Mouse (Mus musculus) neural tube, embryonic 14.5 days (tissue): ENCODE results near the gene Ccdc12. TPM values are rescaled to one million over a fixed set of nuclear protein-coding genes. Genes with fewer than 3 reads are reported as not detected.

Experiments
- ATAC-seq: fragments of 200-750 bp; cut with Nextera tagmentation; 2 replicates; pipeline ENCODE4 v1.8.0; 2017; ENCODE audit warnings: low read depth, mild to moderate bottlenecking, moderate TSS enrichment, moderate library complexity
- H3K27ac ChIP-seq: fragments of 300-500 bp; sonication (generic); 2 replicates; pipeline ENCODE4 v1.5.1; 2014; ENCODE audit warnings: low read depth, mild to moderate bottlenecking, control low read depth, low read length, moderate library complexity, mixed read lengths
- H3K27me3 ChIP-seq: fragments of 300-500 bp; sonication (generic); 2 replicates; pipeline ENCODE4 v1.6.1; 2014; ENCODE audit warnings: low read length; ENCODE audit not compliant: control insufficient read depth, insufficient read depth
- H3K36me3 ChIP-seq: fragments of 300-500 bp; sonication (generic); 2 replicates; pipeline ENCODE4 v1.6.1; 2014; ENCODE audit warnings: low read length, mixed read lengths; ENCODE audit not compliant: control insufficient read depth, insufficient read depth
- H3K4me1 ChIP-seq: fragments of 300-500 bp; sonication (generic); 2 replicates; pipeline ENCODE4 v1.6.1; 2014; ENCODE audit warnings: low read length; ENCODE audit not compliant: control insufficient read depth, insufficient read depth
- H3K4me2 ChIP-seq: fragments of 300-500 bp; sonication (generic); 2 replicates; pipeline ENCODE4 v1.6.1; 2014; ENCODE audit warnings: mild to moderate bottlenecking, low read depth, low read length, control low read depth
- H3K4me3 ChIP-seq: fragments of 300-500 bp; sonication (generic); 2 replicates; pipeline ENCODE4 v1.5.1; 2014; ENCODE audit warnings: low read depth, low read length, control low read depth, mixed read lengths
- H3K9ac ChIP-seq: fragments of 300-500 bp; sonication (generic); replicated peaks from 2 replicates; pipeline ENCODE4 v1.6.1; 2014; ENCODE audit warnings: low read depth, mild to moderate bottlenecking, control low read depth, low read length, mixed read lengths
- H3K9me3 ChIP-seq: fragments of 300-500 bp; sonication (generic); 2 replicates; pipeline ENCODE4 v1.6.1; 2016; ENCODE audit warnings: low read length; ENCODE audit not compliant: control insufficient read depth
- WGBS: fragments of 180-500 bp; shearing (Covaris S2); extraction: QIAGEN DNeasy Blood & Tissue Kit; methylation state at CpG from one replicate; pipeline ENCODE4 v1.1.7; 2014; 5-methylcytosine and 5-hydroxymethylcytosine counted together
- polyA plus RNA-seq: library from polyadenylated mRNA; unstranded; fragments of >200 nt; fragmentation: Nextera tagmentation; extraction: Ambion mirVana; gene quantifications from 2 replicates; pipeline ENCODE4 v1.2.1, GENCODE M21; 2014

The Ccdc12 gene
- polyA plus RNA-seq, 1 experiment from 2014 or later = 112 TPM

- Histone ChIP-seq H3K4me1 (no peaks in the 10 kb centered on the region), H3K27ac (no peak overlapping the region), H3K27me3 (no peaks in the 10 kb centered on the region), H3K36me3 (peaks cover 7% of the 10 kb centered on the region), H3K4me3 (no peak overlapping the region), H3K4me2 (no peak overlapping the region), H3K9ac (no peak overlapping the region), H3K9me3 (no peaks in the 10 kb centered on the region)
- WGBS = 89% methylated on average over 6 of the region's 6 CpGs
- no peak for ATAC-seq
These were observed 47.6 kb downstream of the Ccdc12 start for GRCm38 (mm10) chr9:110703951-110704350.

GRCm38 (mm10) chr9:110706784-110707183, 50.5 kb downstream of the Ccdc12 start:
- Histone ChIP-seq H3K27ac (no peak overlapping the region), H3K36me3 (peaks cover 7% of the 10 kb centered on the region), H3K27me3 (no peaks in the 10 kb centered on the region), H3K4me3 (no peak overlapping the region), H3K4me1 (no peaks in the 10 kb centered on the region), H3K9me3 (no peaks in the 10 kb centered on the region), H3K4me2 (no peak overlapping the region), H3K9ac (no peak overlapping the region)
- ATAC-seq = no peak
- WGBS = 89% methylated on average over 5 of the region's 5 CpGs

GRCm38 (mm10) chr9:110709640-110710258, 53.4 kb downstream of the Ccdc12 start:
- Histone ChIP-seq H3K36me3 (peaks cover 7% of the 10 kb centered on the region; the same call in 1 of the 2 replicates), H3K27me3 (no peaks in the 10 kb centered on the region), H3K9me3 (no peaks in the 10 kb centered on the region), H3K9ac (no peak overlapping the region), H3K4me1 (no peaks in the 10 kb centered on the region), H3K4me3 (no peak overlapping the region), H3K27ac (no peak overlapping the region), H3K4me2 (no peak overlapping the region; the same call in 1 of the 2 replicates)
- ATAC-seq = peak; percentile 85
- 48% methylated on average over 5 of the region's 5 CpGs for WGBS

- no peak for ATAC-seq
- H3K4me2 ChIP-seq = no peak overlapping the region
- peaks cover 7% of the 10 kb centered on the region; the same call in 1 of the 2 replicates for H3K36me3 ChIP-seq
- no peak overlapping the region for H3K27ac ChIP-seq
- WGBS = 94% methylated on average over 1 of the region's 1 CpGs
- no peak overlapping the region for H3K9ac ChIP-seq
- H3K4me3 ChIP-seq = no peak overlapping the region
- H3K4me1 ChIP-seq = no peaks in the 10 kb centered on the region
- no peaks in the 10 kb centered on the region for H3K27me3 ChIP-seq
- H3K9me3 ChIP-seq = no peaks in the 10 kb centered on the region
These were observed 55.2 kb downstream of the Ccdc12 start for GRCm38 (mm10) chr9:110711532-110711931.

GRCm38 (mm10) chr9:110711996-110712395, 55.7 kb downstream of the Ccdc12 start:
- Histone ChIP-seq H3K27me3 (no peaks in the 10 kb centered on the region), H3K36me3 (peaks cover 7% of the 10 kb centered on the region; the same call in 1 of the 2 replicates), H3K9me3 (no peaks in the 10 kb centered on the region), H3K27ac (no peak overlapping the region), H3K9ac (no peak overlapping the region), H3K4me3 (no peak overlapping the region), H3K4me2 (no peak overlapping the region), H3K4me1 (no peaks in the 10 kb centered on the region)
- WGBS = 93% methylated on average over 6 of the region's 6 CpGs
- no peak for ATAC-seq

- no peak for ATAC-seq
- 95% methylated on average over 4 of the region's 4 CpGs for WGBS
- Histone ChIP-seq H3K27me3 (no peaks in the 10 kb centered on the region), H3K36me3 (peaks cover 7% of the 10 kb centered on the region; the same call in 1 of the 2 replicates), H3K27ac (no peak overlapping the region), H3K9me3 (no peaks in the 10 kb centered on the region), H3K4me3 (no peak overlapping the region), H3K4me2 (no peak overlapping the region), H3K4me1 (no peaks in the 10 kb centered on the region), H3K9ac (no peak overlapping the region)
These were observed 56.2 kb downstream of the Ccdc12 start for GRCm38 (mm10) chr9:110712545-110712944.

- Histone ChIP-seq H3K4me2 (no peak overlapping the region), H3K27ac (no peak overlapping the region), H3K4me3 (no peak overlapping the region), H3K9ac (no peak overlapping the region), H3K27me3 (no peaks in the 10 kb centered on the region), H3K4me1 (no peaks in the 10 kb centered on the region), H3K36me3 (peaks cover 6% of the 10 kb centered on the region; the same call in 1 of the 2 replicates), H3K9me3 (no peaks in the 10 kb centered on the region)
- 70% methylated on average over 1 of the region's 1 CpGs for WGBS
- ATAC-seq = no peak
These were observed 57.1 kb downstream of the Ccdc12 start for GRCm38 (mm10) chr9:110713389-110713788.

GRCm38 (mm10) chr9:110715426-110715825, 59.1 kb downstream of the Ccdc12 start:
- WGBS = 64% methylated on average over 1 of the region's 1 CpGs
- Histone ChIP-seq H3K9me3 (no peaks in the 10 kb centered on the region), H3K4me2 (no peak overlapping the region), H3K27ac (no peak overlapping the region), H3K9ac (no peak overlapping the region), H3K4me1 (no peaks in the 10 kb centered on the region), H3K36me3 (0 out of 2 replicates have a peak, but pooled peaks cover 3% of the 10 kb centered on the region), H3K4me3 (no peak overlapping the region), H3K27me3 (no peaks in the 10 kb centered on the region)
- no peak for ATAC-seq

- peak; percentile 92 for ATAC-seq
- Histone ChIP-seq H3K4me3 (no peak overlapping the region), H3K4me2 (no peak overlapping the region)
These were observed 60.5 kb downstream of the Ccdc12 start for GRCm38 (mm10) chr9:110716775-110717174.

More at GRCm38 (mm10) chr9:110716775-110717174, 60.5 kb downstream of the Ccdc12 start:
- H3K9ac ChIP-seq = no peak overlapping the region
- H3K27ac ChIP-seq = no peak overlapping the region
- 33% methylated on average over 4 of the region's 4 CpGs for WGBS
- no peaks in the 10 kb centered on the region for H3K9me3 ChIP-seq
- 0 out of 2 replicates have a peak, but pooled peaks cover 3% of the 10 kb centered on the region for H3K36me3 ChIP-seq
- no peaks in the 10 kb centered on the region for H3K4me1 ChIP-seq
- H3K27me3 ChIP-seq = no peaks in the 10 kb centered on the region
